Mouse (Mus musculus) embryonic fibroblast, embryonic 13.5 days (primary cell): ENCODE measurements around the gene Foxi1. TPM values are rescaled to one million over a fixed set of nuclear protein-coding genes. Genes with fewer than 3 reads are reported as not detected.
"Not testable (repeated sequence)": the region's sequence is repeated elsewhere in the genome, so short reads cannot be mapped to it uniquely, and the experiment has no call there.

ENCODE experiments used
- H3K27ac ChIP-seq: 2 replicates; pipeline ENCODE4 v1.5.1; 2012; ENCODE audit warnings: low read length, control low read depth, inconsistent platforms; ENCODE audit not compliant: insufficient read depth
- H3K4me1 ChIP-seq: 2 replicates; pipeline ENCODE4 v1.6.1; 2011; ENCODE audit warnings: low read length; ENCODE audit not compliant: control insufficient read depth, insufficient read depth
- H3K4me3 ChIP-seq: 2 replicates; pipeline ENCODE4 v1.5.1; 2011; ENCODE audit warnings: mild to moderate bottlenecking, control low read depth, low read length; ENCODE audit not compliant: insufficient read depth
- CTCF ChIP-seq: IDR thresholded peaks from 2 replicates; pipeline ENCODE4 v1.5.1; 2011; ENCODE audit warnings: mild to moderate bottlenecking, control low read depth, low read length, moderate library complexity, borderline replicate concordance; ENCODE audit not compliant: insufficient read depth
- POLR2A ChIP-seq: IDR thresholded peaks from 2 replicates; pipeline ENCODE4 v1.6.1; 2011; ENCODE audit warnings: low read depth, mild to moderate bottlenecking, control low read depth, low read length, moderate library complexity
- polyA plus RNA-seq: library from polyadenylated mRNA; stranded (reverse); fragments of >200 nt; gene quantifications from 2 replicates; pipeline ENCODE4 v1.2.4, GENCODE M21; 2011; ENCODE audit warnings: low read depth; ENCODE audit not compliant: missing spikeins, insufficient read length

The Foxi1 gene
- not detected in 2 replicates for polyA plus RNA-seq

DNA sequence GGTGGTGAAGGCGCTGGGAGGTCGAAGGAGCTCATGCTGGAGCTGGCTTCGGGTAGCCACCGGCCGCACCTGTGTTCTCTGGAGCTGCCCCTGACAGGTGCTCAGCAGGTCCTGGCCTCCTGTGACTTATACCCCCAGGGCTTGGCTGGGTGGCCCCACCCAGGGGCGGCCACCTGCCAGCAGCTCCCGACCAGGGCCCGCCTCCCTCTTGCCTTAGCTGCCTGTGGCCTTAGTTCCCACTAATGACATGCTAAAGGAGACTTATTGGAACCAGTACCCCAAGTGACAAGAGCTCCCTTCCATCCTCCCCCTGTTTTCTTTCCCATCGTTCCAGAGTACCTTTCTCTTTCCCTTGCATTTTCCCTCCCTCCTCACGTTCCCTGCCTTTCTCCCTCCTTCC, at the start of gene Foxi1:
TSS of gene Foxi1 (minus strand) at position 101 of the 400 bp plus-strand sequence.
- no peak for TF ChIP-seq POLR2A
- TF ChIP-seq CTCF = no peak
- no peak within 1 kb of the TSS for H3K27ac ChIP-seq
- H3K4me3 ChIP-seq = no peak within 1 kb of the TSS
- no peaks in the 10 kb centered on the region for H3K4me1 ChIP-seq

DNA sequence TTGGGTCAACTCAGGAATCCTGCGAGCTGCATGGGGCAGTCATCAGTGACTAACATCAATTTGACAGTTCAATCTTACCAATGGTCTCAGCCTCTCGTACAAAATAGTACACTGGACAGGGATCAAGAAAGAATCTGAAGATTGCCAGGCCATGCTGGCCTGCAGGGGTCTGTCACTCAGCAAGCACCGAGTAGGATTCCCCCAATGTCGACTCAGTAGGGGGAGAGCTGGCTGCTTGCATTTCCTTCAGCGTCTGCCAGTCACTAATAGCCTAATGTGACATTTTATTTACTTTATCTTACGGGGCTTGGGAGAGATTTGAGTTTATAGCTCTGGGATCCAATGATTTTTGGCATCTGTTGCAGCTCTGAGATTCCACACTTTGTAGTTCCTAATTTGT, 35.1 kb upstream of the Foxi1 start:
- TF ChIP-seq CTCF (no peak), POLR2A (no peak)

DNA sequence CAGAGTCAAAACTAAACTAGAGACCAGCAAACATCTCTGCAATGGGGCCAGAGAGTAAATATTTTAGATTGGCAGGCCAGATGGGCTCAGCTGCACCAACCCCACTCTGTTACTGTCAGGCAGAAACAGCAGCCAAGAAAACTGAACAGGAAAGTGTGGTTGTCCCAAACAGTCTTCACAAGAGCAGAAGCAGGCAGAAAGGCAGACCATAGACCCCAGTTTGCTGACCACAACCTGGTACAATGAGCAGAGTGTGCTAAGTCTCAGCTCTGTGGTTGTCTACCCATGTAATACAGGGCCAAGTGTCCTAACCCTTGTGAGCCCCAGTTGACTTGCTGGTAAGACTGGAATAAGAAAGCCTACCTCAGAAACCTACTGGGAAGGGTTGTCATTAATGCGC, 32.4 kb upstream of the Foxi1 start:
- no peaks in the 10 kb centered on the region for H3K4me1 ChIP-seq
- H3K27ac ChIP-seq = no peak overlapping the region
- no peak overlapping the region for H3K4me3 ChIP-seq
- TF ChIP-seq CTCF (no peak), POLR2A (no peak)

More for the DNA sequence above, 35.1 kb upstream of the Foxi1 start:
- Histone ChIP-seq H3K4me1 (no peaks in the 10 kb centered on the region), H3K4me3 (no peak overlapping the region), H3K27ac (no peak overlapping the region)

DNA sequence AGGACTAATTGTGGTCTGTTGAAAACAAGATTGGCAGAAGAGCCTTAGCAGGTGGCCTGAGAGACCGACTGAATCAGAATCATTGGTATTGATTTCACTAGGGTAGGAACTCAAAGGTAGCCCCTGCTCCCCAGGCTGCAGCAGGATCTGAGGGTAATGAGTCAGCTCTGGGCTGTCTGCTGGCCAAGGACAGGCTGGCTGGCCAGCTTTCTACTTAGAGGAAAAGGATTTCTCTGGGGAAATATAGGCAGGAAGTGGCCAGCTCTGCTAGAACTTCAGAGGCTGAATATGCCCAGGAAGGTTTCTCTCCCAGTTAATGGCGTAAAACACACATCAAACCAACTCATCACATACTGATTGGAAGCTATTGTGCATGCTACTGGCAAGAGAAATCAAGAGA, 31.8 kb upstream of the Foxi1 start:
- H3K4me1 ChIP-seq = no peaks in the 10 kb centered on the region
- H3K27ac ChIP-seq = no peak overlapping the region
- no peak overlapping the region for H3K4me3 ChIP-seq
- TF ChIP-seq CTCF (no peak), POLR2A (no peak)

DNA sequence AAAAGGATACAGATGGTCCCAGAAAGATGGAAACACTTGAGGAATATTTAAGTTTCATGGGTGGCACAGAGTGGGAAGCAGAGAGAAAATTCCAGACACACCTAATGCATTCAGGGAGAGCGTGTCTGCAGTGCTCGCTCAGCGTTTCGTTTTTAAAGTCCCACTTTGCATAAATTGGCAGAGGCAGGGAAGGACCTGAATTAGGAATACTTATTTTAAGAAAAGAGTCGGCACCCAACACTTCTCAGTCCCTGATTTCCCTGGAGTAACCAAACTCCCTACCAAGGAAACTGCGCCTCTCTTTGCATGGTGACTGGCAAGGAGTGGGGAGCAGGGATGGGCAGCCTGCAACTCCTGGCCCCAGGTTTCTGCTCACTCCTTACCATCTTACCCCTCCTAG, 29.0 kb upstream of the Foxi1 start:
- Histone ChIP-seq H3K4me1 (no peaks in the 10 kb centered on the region), H3K4me3 (no peak overlapping the region), H3K27ac (no peak overlapping the region)
- TF ChIP-seq POLR2A = no peak
- TF ChIP-seq CTCF = no peak

DNA sequence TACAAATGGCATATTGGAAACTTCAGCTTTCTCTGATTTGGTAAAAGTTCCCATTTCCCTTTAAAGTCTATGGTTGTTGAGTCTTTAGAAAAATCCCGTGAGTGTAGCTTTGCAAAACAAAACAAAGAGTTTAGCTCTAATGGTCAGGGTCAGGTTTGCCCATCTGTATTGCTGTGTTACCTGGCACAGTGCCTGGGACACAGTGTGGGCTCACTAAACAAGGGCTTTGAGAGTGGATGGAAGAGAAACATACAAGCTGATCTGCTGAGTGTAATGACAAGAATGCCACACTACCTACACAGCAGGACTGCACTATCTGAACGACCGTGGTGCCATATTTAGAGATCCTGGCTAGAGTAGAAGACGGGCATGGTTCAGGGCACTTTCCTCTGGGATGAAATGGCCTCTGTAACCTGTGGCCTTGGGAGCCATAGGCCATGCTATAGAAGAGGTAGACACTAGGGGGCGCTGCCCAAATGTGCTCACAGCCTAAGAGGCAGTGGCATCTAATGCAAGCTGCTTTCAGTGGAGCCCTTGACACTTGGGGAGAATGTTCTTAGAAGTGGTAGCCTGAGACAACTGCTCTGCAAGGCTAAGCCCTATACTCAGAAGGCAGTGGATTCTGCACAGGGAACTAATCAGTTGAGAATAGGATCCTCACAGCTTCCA, 28.3 kb upstream of the Foxi1 start:
- no peak for TF ChIP-seq CTCF
- no peak for TF ChIP-seq POLR2A
- Histone ChIP-seq H3K4me1 (no peaks in the 10 kb centered on the region), H3K4me3 (no peak overlapping the region), H3K27ac (no peak overlapping the region)

DNA sequence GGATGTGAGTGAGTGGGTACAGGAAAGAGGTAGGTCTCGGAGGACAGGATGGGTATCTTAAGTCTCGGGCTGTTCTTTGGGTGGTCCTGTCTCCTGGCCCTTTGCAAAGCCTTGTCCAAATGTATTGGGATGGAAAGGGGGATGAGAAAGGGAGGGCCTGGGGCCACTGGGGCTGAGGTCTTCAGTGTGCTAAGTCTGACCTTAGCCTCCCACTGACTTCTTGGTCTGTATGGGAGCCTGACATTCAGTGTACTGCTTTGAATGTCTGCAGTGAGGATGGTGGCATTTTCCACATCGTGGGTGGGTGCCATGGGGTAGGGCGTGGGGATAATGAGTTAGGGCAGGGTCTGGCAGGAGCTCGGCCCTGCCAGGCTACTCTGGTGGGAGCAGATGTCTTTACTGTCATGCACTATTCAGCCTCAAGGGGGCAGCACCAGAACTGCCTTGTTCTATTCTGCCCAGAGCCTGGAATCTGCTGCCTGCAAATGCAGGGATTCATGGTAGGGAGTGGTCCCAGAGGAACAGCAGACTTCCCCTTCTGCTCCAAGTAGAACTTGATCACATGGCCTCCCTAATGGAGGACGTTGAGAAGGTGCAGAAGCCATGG, 21.0 kb upstream of the Foxi1 start:
- Histone ChIP-seq H3K4me3 (no peak overlapping the region), H3K27ac (no peak overlapping the region), H3K4me1 (no peaks in the 10 kb centered on the region)
- peak; percentile 26; the same call in 1 of the 2 replicates for TF ChIP-seq CTCF
- TF ChIP-seq POLR2A = no peak

DNA sequence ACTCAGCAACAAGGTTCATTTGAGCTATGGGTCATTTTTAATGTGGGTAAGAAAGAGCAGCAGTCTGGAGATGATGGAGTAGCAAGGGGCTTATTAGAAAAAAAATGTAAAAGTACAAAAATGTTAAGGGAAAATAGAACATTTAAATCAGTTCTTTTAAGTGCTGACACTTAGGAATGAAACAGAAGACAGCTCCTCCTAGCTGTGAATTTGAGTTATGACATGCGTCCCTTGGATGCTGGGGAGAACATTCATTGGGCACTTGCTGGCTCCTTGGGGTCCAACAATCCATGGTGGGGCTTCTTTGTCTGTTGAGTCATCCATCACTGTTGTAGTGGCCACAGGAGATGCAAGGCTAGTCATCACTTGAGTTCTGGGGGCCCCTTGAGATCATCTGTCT, 19.3 kb upstream of the Foxi1 start:
- TF ChIP-seq POLR2A (no peak), CTCF (no peak)
- no peak overlapping the region for H3K4me3 ChIP-seq
- H3K27ac ChIP-seq = no peak overlapping the region
- H3K4me1 ChIP-seq = no peaks in the 10 kb centered on the region

DNA sequence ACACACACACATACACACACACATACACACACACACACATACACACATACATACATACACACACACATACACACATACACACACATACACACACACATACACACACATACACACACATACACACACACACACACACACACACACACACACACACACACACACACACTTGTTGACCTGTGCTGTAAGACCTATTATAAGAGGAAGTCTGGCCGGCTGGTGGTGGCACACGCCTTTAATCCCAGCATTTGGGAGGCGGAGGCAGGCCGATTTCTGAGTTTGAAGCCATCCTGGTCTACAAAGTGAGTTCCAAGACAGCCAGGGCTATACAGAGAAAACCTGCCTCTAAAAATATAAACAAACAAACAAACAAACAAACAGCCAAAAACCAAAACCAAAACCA, 12.7 kb upstream of the Foxi1 start:
- H3K4me3 ChIP-seq, H3K4me1 ChIP-seq, H3K27ac ChIP-seq: not testable (repeated sequence)

DNA sequence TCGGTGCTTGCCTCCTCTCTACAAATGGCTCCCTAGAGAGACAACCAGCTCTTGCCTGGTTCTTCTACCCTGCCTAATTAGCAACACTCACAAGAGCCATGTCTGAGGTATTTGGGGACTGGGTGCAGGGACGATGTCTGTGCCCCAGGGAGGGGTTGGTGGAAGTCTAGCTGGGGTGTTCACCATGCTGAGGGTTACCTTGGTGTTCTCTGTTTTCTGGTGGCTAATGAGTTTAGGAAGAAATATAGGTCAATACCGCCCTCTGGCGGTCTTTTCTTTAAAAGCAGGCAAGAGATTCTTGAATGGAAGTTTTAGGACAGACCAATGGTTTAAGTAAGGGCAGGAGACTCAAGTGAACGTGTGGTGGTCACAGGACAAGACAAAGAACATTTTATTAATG, 5.0 kb upstream of the Foxi1 start:
- no peak for TF ChIP-seq POLR2A
- TF ChIP-seq CTCF = no peak
- no peaks in the 10 kb centered on the region for H3K4me1 ChIP-seq
- H3K27ac ChIP-seq = no peak overlapping the region
- no peak overlapping the region for H3K4me3 ChIP-seq
